Mouse (Mus musculus): Measurements from ENCODE around the gene Zscan10.

DNA sequence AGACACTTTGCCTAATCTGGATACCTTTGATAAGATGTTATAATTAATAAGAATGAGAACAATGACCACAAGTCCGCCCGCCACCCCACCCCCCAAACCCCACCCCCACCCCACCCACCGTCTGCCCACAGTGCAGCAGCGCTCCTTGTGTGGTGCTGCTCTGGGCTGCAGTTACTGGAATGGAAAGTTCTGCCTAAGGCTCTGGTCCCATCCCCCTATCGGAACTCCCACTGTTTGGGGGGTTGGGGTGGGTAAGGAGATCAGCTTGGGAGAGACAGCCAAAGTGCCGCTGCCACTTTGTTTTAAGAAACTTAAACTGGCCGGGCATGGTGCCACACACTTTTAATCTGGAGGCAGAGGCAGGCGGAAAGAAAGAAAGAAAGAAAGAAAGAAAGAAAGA lies 2.4 kb downstream of the Zscan10 start:
- TF ChIP-seq CTCF (IDR thresholded peaks at IDR 0.05; ENCODE audit: low read depth) (no peak), EP300 (IDR thresholded peaks at IDR 0.05; ENCODE audit: low read depth) (no peak)

Data from liver, embryonic 14.5 days (tissue).